ENCODE assay signal across 20 mouse cellular contexts in genomic region chrX:159191581-159191980, GRCm38 (mm10). TPM values are rescaled to one million over a fixed set of nuclear protein-coding genes. Genes with fewer than 3 reads are reported as not detected.
DNase-seq lines count a peak whose midpoint lies in the region; TF ChIP-seq lines count a peak whose summit lies in the region.
"Had no signal": no experiment of that assay in that cellular context is flagged by ENCODE, and none has a peak within 500 bp of the region (broad histone marks: within the 10 kb centered on the region; RNA-seq: fewer than 3 reads in every experiment).

No protein-coding gene starts in this region.

- no peak overlapping the region for H3K27ac ChIP-seq in spleen, adult 2 months (ENCODE audit: insufficient read depth, low read length)
- H3K27ac ChIP-seq: embryonic facial prominence, embryonic 10.5 days; embryonic facial prominence, embryonic 12.5 days; forebrain, embryonic 13.5 days; forebrain, embryonic 15.5 days had no signal

- TF ChIP-seq CTCF in spleen, adult 2 months (IDR thresholded peaks at IDR 0.05; ENCODE audit: extremely low read depth, insufficient read depth, insufficient read length, insufficient replicate concordance): no peak

- WGBS in spleen, adult 2 months: 67% methylated on average over 4 of the region's 4 CpGs

- no peak overlapping the region for H3K4me3 ChIP-seq in spleen, adult 2 months (ENCODE audit: extremely low read depth, insufficient read depth, insufficient read length)
- H3K4me3 ChIP-seq: embryonic facial prominence, embryonic 10.5 days; embryonic facial prominence, embryonic 12.5 days; forebrain, embryonic 13.5 days; forebrain, embryonic 15.5 days had no signal

- H3K36me3 ChIP-seq in spleen, adult 2 months (ENCODE audit: control insufficient read depth, insufficient read depth, low read length): no peaks in the 10 kb centered on the region
- H3K36me3 ChIP-seq: embryonic facial prominence, embryonic 10.5 days; embryonic facial prominence, embryonic 12.5 days; forebrain, embryonic 15.5 days; G1E had no signal

- no peaks in the 10 kb centered on the region for H3K27me3 ChIP-seq in spleen, adult 2 months (ENCODE audit: control insufficient read depth, insufficient read depth, low read length)
- H3K27me3 ChIP-seq: CH12.LX; embryonic facial prominence, embryonic 12.5 days; forebrain, embryonic 13.5 days; forebrain, embryonic 15.5 days had no signal

- no peaks in the 10 kb centered on the region; the same call in 1 of the 2 replicates for H3K4me1 ChIP-seq in spleen, adult 2 months (ENCODE audit: control insufficient read depth, insufficient read depth, insufficient read length)
- H3K4me1 ChIP-seq: embryonic facial prominence, embryonic 10.5 days; embryonic facial prominence, embryonic 12.5 days; forebrain, embryonic 13.5 days; forebrain, embryonic 15.5 days had no signal

- DNase-seq in spleen, adult 2 months (ENCODE audit: low read depth in 1 of 2, low spot score in 2 of 2): peak; percentile 3 to 7
- no peak for DNase-seq in spleen, adult 12 weeks (ENCODE audit: low spot score)
- DNase-seq in adipocyte (ENCODE audit: low spot score): peak; percentile 4
- no peak for DNase-seq in cerebellum, adult 9-11 months
- DNase-seq in testis, postnatal 14 days (ENCODE audit: low spot score): no peak
- DNase-seq: adrenal gland, adult 2 months; adrenal gland, postnatal 10 days; adrenal gland, postnatal 25 days; cerebellum, adult 11 months; cerebellum, adult 18-20 months; cerebellum, adult 8-10 months; cerebellum, postnatal 10 days; cerebellum, postnatal 25 days; forebrain, postnatal 0 days had no signal

- no peak for TF ChIP-seq POLR2A in spleen, adult 2 months (IDR thresholded peaks at IDR 0.05; ENCODE audit: low read depth, low read length)

RNA-seq across cellular contexts. Expression of gene Rps6ka3, which starts 18.5 kb away (rescaled TPM):
- polyA plus RNA-seq in spleen, adult 2 months (2012; rRNA removed): 12.2 and 12.5 TPM in 2 replicates

Comparison
In these comparisons a context has a peak if more than half of its experiments do, and no peak if none do; other contexts are left out.
1. DNase-seq: peak in spleen, adult 2 months (2 of 2) and adipocyte (single experiment); none in spleen, adult 12 weeks (single experiment), cerebellum, adult 9-11 months (single experiment) and testis, postnatal 14 days (single experiment).